Mouse (Mus musculus): ENCODE measurements around the gene Dmrtc1c2.
"Not testable (repeated sequence)": the region's sequence is repeated elsewhere in the genome, so short reads cannot be mapped to it uniquely, and the experiment has no call there.

Gene Dmrtc1c2

DNA sequence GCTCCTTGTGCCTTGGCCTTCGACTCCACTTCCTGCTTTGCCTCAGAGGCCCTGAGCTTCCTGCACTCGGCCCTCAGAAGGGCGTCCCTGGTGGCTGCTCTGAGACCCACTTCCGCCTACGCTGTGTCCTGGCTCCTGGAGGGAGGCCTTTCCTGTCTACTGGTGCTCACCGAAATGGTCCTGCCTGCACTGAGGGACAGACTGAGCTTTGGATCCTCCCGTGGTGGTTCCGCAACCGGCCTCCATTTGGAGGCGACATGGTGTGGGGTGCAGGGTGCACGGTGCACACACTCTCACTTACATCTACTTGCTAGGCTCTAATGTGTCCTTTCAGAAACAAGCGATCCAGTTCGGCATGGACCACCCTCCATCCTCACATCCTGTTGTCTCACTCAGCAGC lies at the start of gene Dmrtc1c2:
TSS of gene Dmrtc1c2 (minus strand) at position 101 of the 400 bp plus-strand sequence.
- not testable (repeated sequence) for DNase-seq

DNA sequence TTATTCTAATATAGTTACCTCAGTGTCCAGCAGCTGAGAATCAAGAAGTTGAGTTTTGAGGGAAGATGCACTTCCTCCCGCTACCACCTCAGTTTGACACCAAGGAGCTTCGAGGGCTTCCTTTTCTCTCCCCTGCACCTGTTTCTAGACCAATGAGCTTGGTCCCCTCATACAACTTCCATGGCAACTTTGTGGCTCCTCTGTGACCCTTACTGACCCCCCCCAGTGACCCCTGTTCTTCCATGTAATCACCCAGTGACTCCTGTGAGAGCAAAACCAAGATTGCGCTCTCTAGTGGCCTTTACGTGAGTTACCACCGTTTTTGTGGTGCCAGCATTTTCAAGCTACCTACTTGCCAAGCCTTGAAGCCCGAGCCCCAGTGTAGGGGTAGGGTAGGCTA lies 13.5 kb upstream of the Dmrtc1c2 start, which contains the start of gene 1700031F05Rik:
TSS of gene 1700031F05Rik (minus strand) at position 101 of the 400 bp plus-strand sequence.
- no peak for DNase-seq

GRCm38 (mm10) chrX:102812311-102812710 lies 42.1 kb downstream of the Dmrtc1c2 start:
- no peak for DNase-seq

- DNase-seq, result not testable (repeated sequence)
Measured at GRCm38 (mm10) chrX:102802663-102803062, 51.8 kb downstream of the Dmrtc1c2 start, which contains the start of gene Dmrtc1c1. Gene Dmrtc1c1 (plus strand): TSS chrX:102802963.
